Comparison of ENCODE assay signal across 30 mouse cellular contexts in genomic region chr1:43781672-43782071, GRCm38 (mm10). TPM values are rescaled to one million over a fixed set of nuclear protein-coding genes. Genes with fewer than 3 reads are reported as not detected.
DNase-seq lines count a peak whose midpoint lies in the region; ATAC-seq and TF ChIP-seq lines count a peak whose summit lies in the region.
"Had no signal": no experiment of that assay in that cellular context is flagged by ENCODE, and none has a peak within 500 bp of the region (broad histone marks: within the 10 kb centered on the region; RNA-seq: fewer than 3 reads in every experiment).

No protein-coding gene starts in this region.

- no peak overlapping the region for H3K4me3 ChIP-seq in layer of hippocampus, adult 2 months
- no peak overlapping the region for H3K4me3 ChIP-seq in intestine, embryonic 14.5 days (ENCODE audit: low read depth, low read length)
- no peak overlapping the region for H3K4me3 ChIP-seq in stomach, embryonic 14.5 days (ENCODE audit: low read depth, low read length)
- H3K4me3 ChIP-seq: erythroblast, embryonic 14.5 days; forebrain, embryonic 13.5 days; heart, adult 2 months; heart, embryonic 15.5 days; hindbrain, embryonic 12.5 days; limb, embryonic 12.5 days; liver, embryonic 12.5 days; midbrain, embryonic 10.5 days; midbrain, embryonic 15.5 days; neural tube, embryonic 15.5 days had no signal

- no peak for ATAC-seq in intestine, embryonic 14.5 days (replicated peaks; ENCODE audit: low FRiP score, low TSS enrichment, low read depth)
- ATAC-seq in stomach, embryonic 14.5 days (ENCODE audit: insufficient number of reproducible peaks, insufficient read depth, low FRiP score, low read depth): 0 out of 2 replicates have a peak, but pooled peaks have one; percentile 56
- no peak for ATAC-seq in erythroid progenitor cell, adult 5-6 weeks (replicated peaks; ENCODE audit: low FRiP score, poor library complexity, severe bottlenecking)
- ATAC-seq: activated CD4-positive, CD25-positive, alpha-beta regulatory T cell, adult 4 months; forebrain, embryonic 13.5 days; hindbrain, postnatal 0 days; liver, embryonic 12.5 days; liver, postnatal 0 days; midbrain, embryonic 15.5 days had no signal

- no peak for DNase-seq in layer of hippocampus, adult 2 months (ENCODE audit: low spot score in 2 of 2)
- DNase-seq in layer of hippocampus, postnatal 36 days: no peak
- DNase-seq in adipocyte (ENCODE audit: low spot score): peak; percentile 39
- no peak for DNase-seq in intestine, embryonic 14.5 days (ENCODE audit: low spot score)
- no peak for DNase-seq in urinary bladder, postnatal 10 days (ENCODE audit: low spot score)
- DNase-seq: adrenal gland, adult 8-10 months; B cell, adult 2 months; cerebellum, adult 2 months; cerebellum, postnatal 14 days; heart, adult 2 months; heart, postnatal 36 days; kidney, adult 18-20 months; kidney, postnatal 4 days; liver, postnatal 0 days; retina, postnatal 1 day; right cerebral cortex, postnatal 14 days had no signal

- no peaks in the 10 kb centered on the region for H3K27me3 ChIP-seq in intestine, embryonic 14.5 days (replicated peaks; ENCODE audit: control insufficient read depth, insufficient read depth, low read length)
- no peaks in the 10 kb centered on the region for H3K27me3 ChIP-seq in stomach, embryonic 14.5 days (ENCODE audit: control insufficient read depth, insufficient read depth, low read length)
- H3K27me3 ChIP-seq: forebrain, embryonic 13.5 days; heart, embryonic 15.5 days; hindbrain, embryonic 12.5 days; limb, embryonic 12.5 days; liver, embryonic 12.5 days; midbrain, embryonic 15.5 days; neural tube, embryonic 15.5 days had no signal

- no peaks in the 10 kb centered on the region for H3K9me3 ChIP-seq in intestine, embryonic 14.5 days (ENCODE audit: control insufficient read depth, low read length)
- H3K9me3 ChIP-seq in stomach, embryonic 14.5 days (ENCODE audit: control insufficient read depth, low read depth, low read length): no peaks in the 10 kb centered on the region
- H3K9me3 ChIP-seq: forebrain, embryonic 13.5 days; heart, embryonic 15.5 days; hindbrain, embryonic 12.5 days; limb, embryonic 12.5 days; liver, embryonic 12.5 days; midbrain, embryonic 10.5 days; midbrain, embryonic 15.5 days; neural tube, embryonic 15.5 days had no signal

- peaks cover 23% of the 10 kb centered on the region; the same call in 1 of the 2 replicates for H3K36me3 ChIP-seq in intestine, embryonic 14.5 days (ENCODE audit: control insufficient read depth, insufficient read depth, low read length)
- peaks cover 9% of the 10 kb centered on the region; the same call in 1 of the 2 replicates for H3K36me3 ChIP-seq in stomach, embryonic 14.5 days (ENCODE audit: control insufficient read depth, insufficient read depth, low read length)

- WGBS in intestine, embryonic 14.5 days: 69% methylated on average over 3 of the region's 3 CpGs
- 40% methylated on average over 3 of the region's 3 CpGs for WGBS in stomach, embryonic 14.5 days

- H3K4me1 ChIP-seq in intestine, embryonic 14.5 days (replicated peaks; ENCODE audit: control insufficient read depth, insufficient read depth, low read length): no peaks in the 10 kb centered on the region
- H3K4me1 ChIP-seq in stomach, embryonic 14.5 days (ENCODE audit: control insufficient read depth, insufficient read depth, low read length): peaks cover 4% of the 10 kb centered on the region; the same call in 1 of the 2 replicates
- H3K4me1 ChIP-seq: forebrain, embryonic 13.5 days; hindbrain, embryonic 12.5 days; limb, embryonic 12.5 days; liver, embryonic 12.5 days; midbrain, embryonic 15.5 days; neural tube, embryonic 15.5 days had no signal

- no peak overlapping the region for H3K4me2 ChIP-seq in intestine, embryonic 14.5 days (ENCODE audit: low read length)
- no peak overlapping the region for H3K4me2 ChIP-seq in stomach, embryonic 14.5 days (replicated peaks; ENCODE audit: low read depth, low read length)
- H3K4me2 ChIP-seq: forebrain, embryonic 13.5 days; heart, embryonic 15.5 days; hindbrain, embryonic 12.5 days; limb, embryonic 12.5 days; liver, embryonic 12.5 days; midbrain, embryonic 15.5 days; neural tube, embryonic 15.5 days had no signal

- no peak overlapping the region for H3K9ac ChIP-seq in intestine, embryonic 14.5 days (ENCODE audit: low read length)
- no peak overlapping the region for H3K9ac ChIP-seq in stomach, embryonic 14.5 days (replicated peaks; ENCODE audit: low read depth, low read length)
- H3K9ac ChIP-seq: forebrain, embryonic 13.5 days; heart, embryonic 15.5 days; hindbrain, embryonic 12.5 days; limb, embryonic 12.5 days; liver, embryonic 12.5 days; liver, postnatal 0 days; midbrain, embryonic 15.5 days; neural tube, embryonic 15.5 days had no signal

- no peak for TF ChIP-seq CTCF in layer of hippocampus, adult 2 months (conservative IDR thresholded peaks at IDR 0.05)

- peak overlapping the region; percentile 83 for H3K27ac ChIP-seq in layer of hippocampus, adult 2 months
- peak overlapping the region; percentile 34; the same call in 1 of the 2 replicates for H3K27ac ChIP-seq in intestine, embryonic 14.5 days (ENCODE audit: low read depth)
- peak overlapping the region; percentile 82 for H3K27ac ChIP-seq in stomach, embryonic 14.5 days (ENCODE audit: low read length)
- H3K27ac ChIP-seq: forebrain, embryonic 13.5 days; heart, adult 2 months; heart, embryonic 15.5 days; hindbrain, embryonic 12.5 days; hindbrain, postnatal 0 days; limb, embryonic 12.5 days; liver, embryonic 12.5 days; midbrain, embryonic 10.5 days; midbrain, embryonic 15.5 days; neural tube, embryonic 15.5 days had no signal

RNA-seq across cellular contexts. Expression of gene Uxs1, which starts 45.9 kb away (rescaled TPM):
- 10 to 100 TPM; 45.4 to 50.3 TPM for total RNA-seq in layer of hippocampus, adult 2 months (2021)
- 10 to 100 TPM; 42.9 to 49.4 TPM for total RNA-seq in layer of hippocampus, postnatal 36 days (2021)
- 16.3 and 18.1 TPM in 2 replicates for polyA plus RNA-seq in intestine, embryonic 14.5 days (2014; fragmentation: Nextera tagmentation; extraction: Ambion mirVana)
- 16.9 and 17.4 TPM in 2 replicates for polyA plus RNA-seq in stomach, embryonic 14.5 days (2014; fragmentation: Nextera tagmentation; extraction: Ambion mirVana)
- 6.5 and 8.0 TPM in 2 replicates for total RNA-seq in erythroid progenitor cell, adult 5-6 weeks (2015; ENCODE audit: low replicate concordance)
- total RNA-seq in erythroid progenitor cell, adult 5-6 weeks (2017; ENCODE audit: low replicate concordance): 5.8 and 7.9 TPM in 2 replicates

RNA-seq across cellular contexts. Expression of gene 1500015O10Rik, which starts 51.3 kb away (rescaled TPM):
- 1 to 10 TPM; 1.8 to 3.5 TPM for total RNA-seq in layer of hippocampus, adult 2 months (2021)
- total RNA-seq in layer of hippocampus, postnatal 36 days (2021): 1 to 10 TPM; 1.4 to 7.0 TPM
- 3.0 and 3.1 TPM in 2 replicates for polyA plus RNA-seq in intestine, embryonic 14.5 days (2014; fragmentation: Nextera tagmentation; extraction: Ambion mirVana)
- polyA plus RNA-seq in stomach, embryonic 14.5 days (2014; fragmentation: Nextera tagmentation; extraction: Ambion mirVana): 2.6 and 4.2 TPM in 2 replicates
- not detected in 2 replicates for total RNA-seq in erythroid progenitor cell, adult 5-6 weeks (2015; ENCODE audit: low replicate concordance)
- not detected in 2 replicates for total RNA-seq in erythroid progenitor cell, adult 5-6 weeks (2017; ENCODE audit: low replicate concordance)
- total RNA-seq: megakaryocyte progenitor cell, adult 5-6 weeks had no signal
- polyA plus RNA-seq: activated CD4-positive, CD25-positive, alpha-beta regulatory T cell, adult 4 months; erythroblast, embryonic 14.5 days had no signal

Comparison
In these comparisons a context has a peak if more than half of its experiments do, and no peak if none do; other contexts are left out.
1. RNA of gene Uxs1, which starts 45.9 kb away (total RNA-seq): 45.4 to 50.3 TPM in layer of hippocampus, adult 2 months and 42.9 to 49.4 TPM in layer of hippocampus, postnatal 36 days; 5.8 to 8.0 TPM in erythroid progenitor cell, adult 5-6 weeks; every median in the first group is over 4 times any median in the second.
2. Peak in every context shown above with its lines, with median percentiles within 50 percentile points of each other: H3K27ac ChIP-seq.